Mouse (Mus musculus) adrenal gland, adult 18-20 months (tissue): ENCODE measurements around the gene Copz1. TPM values are rescaled to one million over a fixed set of nuclear protein-coding genes. Genes with fewer than 3 reads are reported as not detected.

ENCODE experiments used
- DNase-seq, 2 experiments: peaks; one replicate each; pipeline ENCODE4 v3.0.0; 2021 to 2022; ENCODE audit warnings: low spot score in 2 of 2
- total RNA-seq, 2 experiments: library from RNA; stranded (reverse); gene quantifications; 1 replicate in 1 of 2; 2 replicates in 1 of 2; pipeline ENCODE4 v1.2.3; 2021

The Copz1 gene
- total RNA-seq, 2 experiments from 2014 or later = 138 to 150 TPM

DNA sequence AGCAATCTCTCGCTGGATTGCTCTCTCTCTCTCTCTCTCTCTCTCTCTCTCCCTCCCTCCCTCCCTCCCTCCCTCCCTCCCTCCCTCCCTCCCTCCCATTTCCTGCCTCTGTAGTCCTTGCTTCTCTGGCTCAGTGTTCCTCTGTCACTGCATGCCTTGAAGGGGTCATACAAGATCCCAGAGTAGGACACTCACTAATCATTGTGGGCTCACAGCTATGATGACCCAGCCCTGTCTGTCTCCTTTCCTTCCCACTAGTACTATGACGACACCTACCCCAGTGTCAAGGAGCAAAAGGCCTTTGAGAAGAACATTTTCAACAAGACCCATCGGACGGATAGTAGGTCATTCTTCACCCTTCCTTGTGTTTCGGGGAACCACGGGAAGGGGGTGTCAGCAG lies 17.9 kb downstream of the Copz1 start:
- DNase-seq = no peak

DNA sequence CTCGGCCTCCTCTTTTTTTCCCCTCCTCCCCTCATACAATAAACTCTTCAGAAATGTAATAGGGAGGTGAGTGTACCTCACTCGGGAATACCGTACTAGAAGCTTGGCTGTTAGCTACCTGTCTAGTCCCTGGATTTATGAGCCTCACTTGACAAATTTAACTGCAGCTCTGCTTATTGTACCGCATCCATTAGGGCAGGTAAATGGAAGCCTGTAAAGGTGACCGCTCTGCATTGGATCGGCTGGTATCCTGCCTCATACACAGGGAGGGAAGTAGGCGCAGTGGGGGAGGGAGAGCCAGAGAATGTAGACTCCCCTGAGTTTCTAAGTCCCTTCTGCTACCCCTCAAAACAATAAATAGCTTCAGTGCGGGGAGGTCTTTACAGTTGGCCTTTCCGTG lies 18.3 kb downstream of the Copz1 start:
- no peak for DNase-seq

DNA sequence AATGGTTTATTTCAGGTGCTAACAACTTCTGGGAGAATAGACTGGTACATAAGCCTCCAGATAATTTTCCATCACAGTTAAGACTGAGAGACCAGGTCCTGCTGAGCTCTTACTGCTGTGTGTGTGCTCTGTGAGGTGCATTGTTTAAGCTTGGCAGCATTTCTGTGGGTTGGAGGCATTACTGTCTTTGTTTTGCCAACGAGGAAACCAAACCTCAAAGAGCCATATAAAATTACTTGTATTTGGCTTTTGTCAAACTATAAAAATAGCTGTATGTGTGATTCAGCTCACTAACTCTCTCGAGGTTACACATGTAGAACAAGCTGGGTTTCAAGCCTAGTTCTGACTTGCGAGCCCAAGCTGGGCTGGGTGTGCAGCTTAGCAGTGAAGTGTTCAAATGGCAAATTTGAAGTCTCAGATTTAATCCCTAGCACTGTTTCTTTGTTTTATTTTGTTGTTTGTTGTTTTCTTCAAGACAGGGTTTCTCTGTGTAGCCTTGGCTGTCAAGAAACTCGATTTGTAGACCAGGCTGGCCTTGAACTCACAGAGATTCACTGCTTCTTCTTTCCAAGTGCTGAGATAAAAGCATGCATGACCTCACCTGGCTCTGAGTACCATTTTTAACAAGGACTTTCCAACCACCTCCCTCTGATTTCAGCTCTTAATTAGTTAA lies 20.3 kb downstream of the Copz1 start:
- DNase-seq = no peak

DNA sequence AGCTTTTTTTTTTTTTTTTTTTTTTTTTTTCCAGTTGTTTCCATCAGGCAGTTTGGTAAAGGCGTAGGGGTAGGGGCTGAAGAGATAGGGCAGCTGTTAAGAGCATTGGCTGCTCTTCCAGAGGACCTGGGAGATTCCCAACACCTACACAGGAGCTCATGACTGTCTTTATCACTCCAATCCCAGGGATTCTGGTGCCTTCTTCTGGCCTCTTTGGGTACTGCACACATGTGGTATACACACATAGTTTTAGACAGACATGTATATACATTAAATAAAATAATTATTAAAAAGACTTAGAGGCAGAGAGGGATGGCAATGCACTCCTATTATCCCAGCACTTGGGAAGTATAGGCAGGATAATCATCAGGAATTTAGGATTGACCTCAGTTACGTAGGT lies 20.9 kb downstream of the Copz1 start:
- no peak for DNase-seq

DNA sequence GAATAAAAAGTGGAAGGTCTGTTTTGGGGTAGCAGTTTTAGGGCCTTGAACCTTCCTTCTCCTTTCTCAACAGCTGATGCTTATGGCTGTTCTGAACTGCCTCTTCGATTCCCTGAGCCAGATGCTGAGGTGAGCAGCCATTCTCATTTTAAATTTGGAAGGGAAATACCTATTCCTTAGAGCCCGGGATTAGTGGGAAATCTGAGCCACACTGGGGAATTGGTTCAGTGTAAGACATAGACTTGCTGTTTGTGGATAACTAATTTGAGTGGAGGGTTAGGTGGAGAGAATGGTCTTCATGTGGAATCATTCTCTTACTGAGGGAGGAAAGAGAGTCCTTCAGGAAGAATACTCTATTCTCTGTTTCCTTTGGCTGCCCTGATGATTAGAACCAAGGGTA lies 22.1 kb downstream of the Copz1 start:
- no peak for DNase-seq

DNA sequence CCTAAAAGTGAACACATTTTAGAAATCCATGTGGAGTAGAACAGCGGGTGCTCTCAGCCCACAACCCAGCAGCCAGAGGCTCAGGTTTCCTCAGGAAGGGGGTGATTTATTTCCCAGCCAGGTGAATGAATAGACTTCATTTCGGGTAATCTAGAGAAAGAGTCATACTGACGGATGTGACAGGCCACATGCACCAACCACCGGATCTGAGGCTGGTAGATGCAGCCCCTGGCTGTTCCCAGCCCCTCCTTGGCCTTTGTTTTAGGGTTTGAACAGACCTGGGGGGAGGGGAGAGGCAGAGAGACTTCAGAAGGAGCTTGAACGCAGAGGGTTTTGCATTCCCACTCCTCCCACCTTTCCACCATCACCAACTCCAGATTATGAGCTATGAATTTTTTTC lies 23.3 kb downstream of the Copz1 start:
- no peak for DNase-seq

DNA sequence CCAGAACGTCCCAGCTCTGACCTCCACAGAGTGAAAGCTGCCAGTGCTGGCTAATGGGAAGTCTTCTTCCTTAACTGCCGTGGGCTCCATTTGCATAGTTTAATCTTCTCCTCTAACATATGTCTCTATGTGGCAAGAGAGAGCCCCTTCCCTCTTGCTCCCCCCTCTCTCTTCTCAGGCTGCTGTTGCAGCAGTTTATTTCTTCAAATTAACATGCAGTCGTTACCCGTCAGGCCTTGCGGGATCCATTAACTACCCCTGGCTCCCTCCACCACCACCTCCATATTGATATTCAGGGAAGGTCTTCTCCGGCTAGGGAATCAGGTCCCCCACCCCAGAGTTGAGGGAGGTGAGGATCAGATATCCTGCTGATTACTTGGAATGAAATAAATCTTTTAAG lies 24.8 kb downstream of the Copz1 start:
- DNase-seq = no peak

- no peak for DNase-seq
These were observed 25.5 kb downstream of the Copz1 start for GRCm38 (mm10) chr15:103298026-103298425.

DNA sequence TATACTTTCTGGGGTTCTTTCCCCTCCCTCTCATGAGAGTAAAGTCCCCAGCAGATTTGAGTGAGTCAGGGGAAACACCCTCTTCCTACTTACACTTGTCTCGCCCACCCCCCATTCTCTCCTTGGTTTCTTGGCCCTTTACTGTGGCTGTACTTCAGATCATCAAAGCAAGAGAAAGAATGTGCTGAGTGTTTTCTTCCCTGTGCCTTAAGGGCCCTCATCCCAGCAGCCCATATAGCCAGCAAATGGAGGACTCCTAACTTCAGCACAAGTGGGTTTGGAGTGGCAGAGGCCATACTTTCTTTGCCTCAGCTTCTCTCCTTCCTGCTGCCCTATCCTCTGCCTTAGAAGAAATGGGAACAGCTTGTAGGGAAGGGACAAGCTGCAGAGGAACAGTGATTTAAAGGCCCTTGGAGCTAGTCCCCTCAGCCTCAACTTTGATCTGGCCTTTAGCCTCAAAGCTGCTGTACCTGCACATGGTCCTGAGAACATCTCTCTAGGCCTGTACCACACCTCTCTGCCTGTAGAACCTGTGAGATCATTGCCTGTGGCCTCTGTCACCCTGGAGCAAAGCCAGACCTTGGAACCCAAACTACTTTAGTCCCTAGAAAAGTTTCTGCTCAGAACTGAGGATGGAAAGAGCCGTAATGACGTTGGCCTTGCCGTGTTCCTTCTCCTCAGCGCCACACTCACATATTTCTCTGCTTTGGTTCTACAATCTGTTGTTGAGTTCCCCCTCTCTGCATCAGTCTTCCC lies 26.5 kb downstream of the Copz1 start:
- DNase-seq = no peak

DNA sequence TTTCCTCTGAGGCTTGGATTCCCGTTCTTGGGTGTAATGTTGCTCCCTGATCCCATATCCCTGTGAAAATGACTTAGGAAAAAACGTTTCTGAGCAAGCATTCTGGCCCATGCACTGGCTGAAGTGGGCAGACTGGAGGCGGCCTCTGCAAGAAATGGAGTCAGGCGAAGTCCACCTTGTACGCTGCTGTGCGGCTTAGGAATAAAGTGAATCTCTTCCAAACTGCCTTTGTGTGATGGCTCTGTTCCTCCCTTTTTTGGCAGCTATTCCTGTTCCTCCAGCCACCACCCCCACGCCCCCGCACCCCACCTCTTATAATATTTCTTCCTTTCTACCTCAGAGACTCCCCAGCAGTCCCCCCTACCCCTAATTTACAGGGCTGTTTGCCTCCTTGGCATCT lies 27.1 kb downstream of the Copz1 start:
- no peak for DNase-seq

- DNase-seq = no peak
These were observed 27.6 kb downstream of the Copz1 start for GRCm38 (mm10) chr15:103300067-103300471.

DNA sequence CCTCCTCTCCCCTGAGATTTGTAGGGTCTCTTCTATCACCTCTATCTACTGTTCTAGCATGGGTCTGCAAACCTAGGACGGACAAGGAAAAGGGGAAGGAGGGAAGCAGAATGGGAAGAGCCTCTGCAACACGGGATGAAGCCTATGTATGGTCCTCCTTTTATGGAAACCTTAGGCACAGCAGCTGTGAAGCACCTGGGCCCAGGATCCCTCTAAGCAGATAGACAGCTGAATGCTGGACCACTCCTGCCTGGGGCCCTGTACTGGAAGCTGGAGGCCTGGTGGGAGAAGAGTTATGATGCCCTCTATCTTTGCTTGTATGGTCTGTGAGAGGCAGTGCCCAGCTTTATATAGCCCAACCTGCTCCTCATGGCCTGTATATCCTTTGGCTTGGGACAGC lies 28.0 kb downstream of the Copz1 start:
- no peak for DNase-seq

DNA sequence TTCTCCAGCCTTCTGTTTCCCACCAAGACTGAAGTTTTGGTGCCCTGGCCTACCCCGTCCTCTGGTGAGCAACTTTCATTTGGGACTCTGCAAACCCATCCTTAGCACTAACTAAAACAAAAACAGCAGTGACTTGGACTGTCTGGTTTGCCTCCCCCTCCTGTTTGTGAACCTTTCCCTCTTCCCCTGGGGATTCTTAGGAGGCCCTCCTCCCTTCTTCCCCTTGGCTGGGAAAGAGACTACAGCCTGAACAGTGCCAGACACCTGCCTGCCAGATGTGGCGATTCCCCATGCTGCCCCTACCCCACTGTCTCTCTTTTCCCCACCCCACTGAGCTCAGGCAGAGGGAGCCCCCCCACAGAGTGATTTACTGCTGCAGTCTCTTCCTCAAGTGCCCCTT lies 28.5 kb downstream of the Copz1 start:
- no peak for DNase-seq

- DNase-seq = no peak
These were observed 29.2 kb downstream of the Copz1 start for GRCm38 (mm10) chr15:103301547-103302340.

DNA sequence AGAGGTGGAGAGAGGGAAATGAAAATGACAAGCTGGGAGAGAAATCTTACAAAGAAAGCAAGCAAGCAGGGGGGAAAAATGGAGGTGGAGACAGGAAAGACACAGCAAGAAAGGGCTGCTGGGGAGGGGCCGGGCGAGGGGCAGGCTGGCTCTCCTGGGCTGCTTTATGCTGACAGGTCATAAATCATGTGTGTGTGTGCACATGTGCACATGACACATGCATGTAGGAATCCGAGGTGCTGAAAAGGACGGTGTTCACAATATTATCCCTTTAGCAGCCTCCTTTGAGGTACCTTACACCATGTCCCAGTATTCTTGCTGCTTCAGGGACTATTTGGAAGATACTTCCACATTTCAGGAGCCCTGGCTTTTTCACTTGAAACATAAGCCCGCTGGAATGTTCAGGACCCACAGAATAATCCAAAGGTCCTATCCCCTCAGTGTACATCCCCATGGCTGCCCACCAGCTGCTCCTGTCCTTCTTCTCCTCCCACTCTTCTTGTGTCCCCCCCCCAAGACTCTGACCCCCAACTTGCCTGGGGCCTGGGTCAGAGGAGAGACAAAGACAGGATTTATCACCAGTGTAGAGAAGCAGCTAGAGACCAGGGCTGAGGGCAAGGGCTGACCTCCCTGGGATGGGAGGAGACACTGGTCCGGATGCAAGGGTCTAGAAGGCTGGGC lies 30.0 kb downstream of the Copz1 start:
- DNase-seq = no peak

DNA sequence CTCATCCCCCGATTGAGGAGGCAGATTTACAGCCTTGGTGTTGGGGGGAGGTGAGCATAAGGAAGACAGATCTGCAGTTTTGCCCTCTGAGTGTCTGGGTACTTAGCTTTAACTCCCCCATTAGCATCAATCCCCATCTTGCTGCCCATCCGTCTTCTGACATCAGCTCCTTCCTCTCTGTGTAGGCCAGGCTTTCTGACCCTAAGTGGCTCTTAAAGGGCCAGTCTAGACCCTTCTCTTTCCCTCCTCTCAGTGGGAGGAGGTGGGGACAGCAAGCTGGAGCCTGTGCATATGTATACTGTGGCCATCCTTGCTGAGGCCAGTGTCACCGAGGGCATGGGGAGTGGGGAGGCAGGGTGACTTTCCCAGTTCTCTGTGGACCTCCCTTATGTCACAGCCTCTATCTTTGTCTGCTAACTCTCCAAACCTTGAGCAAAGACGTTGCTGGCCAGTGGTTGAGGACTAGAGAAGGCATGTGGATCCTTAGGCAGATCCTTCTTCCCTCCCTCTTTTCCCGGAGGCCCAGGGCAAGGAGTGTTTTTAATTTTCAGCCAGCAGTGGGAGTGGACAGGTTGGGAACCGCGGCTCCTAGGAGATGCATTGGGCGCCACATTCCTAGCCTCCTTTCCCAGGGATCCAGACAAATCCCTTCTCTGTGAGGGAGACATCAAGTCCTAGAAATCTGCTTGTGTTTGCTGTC lies 31.6 kb downstream of the Copz1 start:
- DNase-seq = no peak

GRCm38 (mm10) chr15:103304616-103304969 lies 32.1 kb downstream of the Copz1 start:
- no peak for DNase-seq

DNA sequence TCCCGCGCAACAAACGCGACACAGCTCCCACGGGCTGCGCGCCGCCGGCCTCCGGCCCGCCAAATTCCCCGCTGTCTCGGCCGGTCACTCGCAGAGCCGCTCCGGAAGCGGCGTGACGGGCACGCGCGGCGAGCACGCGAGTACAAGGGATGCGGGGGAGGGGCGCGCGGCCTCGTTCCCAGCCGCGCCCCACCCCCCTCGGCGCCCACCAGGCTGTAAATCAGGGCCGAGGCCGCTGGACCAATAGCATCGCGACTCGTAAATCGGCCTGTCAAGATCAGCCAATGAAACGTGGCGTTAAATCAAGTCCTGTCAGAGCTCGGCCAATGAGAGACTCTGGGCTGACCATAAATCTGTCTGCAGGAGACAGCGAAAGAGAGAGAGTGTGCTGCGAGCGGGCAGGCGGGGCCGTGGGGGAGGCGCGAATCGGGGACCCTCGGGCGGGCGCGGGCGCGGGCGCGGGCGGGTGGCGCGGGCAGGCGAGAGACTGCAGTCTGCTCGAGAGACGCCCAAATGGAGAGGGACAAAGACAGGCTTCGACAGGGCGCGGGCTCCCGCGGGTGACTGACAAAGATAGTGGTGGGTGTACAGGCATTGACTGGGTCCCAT lies 32.7 kb downstream of the Copz1 start:
- peak; percentile 86 to 90 for DNase-seq

- DNase-seq = no peak
These were observed 33.5 kb downstream of the Copz1 start for GRCm38 (mm10) chr15:103305792-103306645.

- peak; percentile 89 to 94 for DNase-seq
These were observed 34.6 kb downstream of the Copz1 start for GRCm38 (mm10) chr15:103307125-103307524.
